24 mouse cellular contexts compared by ENCODE assay signal in genomic region chr11:59375475-59375874, GRCm38 (mm10). TPM values are rescaled to one million over a fixed set of nuclear protein-coding genes. Genes with fewer than 3 reads are reported as not detected.
DNase-seq lines count a peak whose midpoint lies in the region; ATAC-seq and TF ChIP-seq lines count a peak whose summit lies in the region.
"Had no signal": no experiment of that assay in that cellular context is flagged by ENCODE, and none has a peak within 500 bp of the region (broad histone marks: within the 10 kb centered on the region; RNA-seq: fewer than 3 reads in every experiment).

Gene Prss38, minus strand, starts transcription at chr11:59375657.

- no peaks in the 10 kb centered on the region for H3K36me3 ChIP-seq in kidney, postnatal 0 days (ENCODE audit: insufficient read depth, low read length)
- H3K36me3 ChIP-seq in midbrain, postnatal 0 days (ENCODE audit: insufficient read depth, low read length) = no peaks in the 10 kb centered on the region
- no peaks in the 10 kb centered on the region for H3K36me3 ChIP-seq in midbrain, embryonic 15.5 days (replicated peaks)
- H3K36me3 ChIP-seq: forebrain, embryonic 12.5 days; hindbrain, embryonic 13.5 days; liver, embryonic 13.5 days; midbrain, embryonic 10.5 days had no signal

- no peaks in the 10 kb centered on the region for H3K4me1 ChIP-seq in kidney, postnatal 0 days (replicated peaks; ENCODE audit: insufficient read depth, low read length)
- H3K4me1 ChIP-seq in midbrain, postnatal 0 days (ENCODE audit: insufficient read depth, low read length) = no peaks in the 10 kb centered on the region
- no peaks in the 10 kb centered on the region for H3K4me1 ChIP-seq in midbrain, embryonic 15.5 days
- H3K4me1 ChIP-seq: hindbrain, embryonic 13.5 days; liver, embryonic 13.5 days; midbrain, embryonic 10.5 days had no signal

- peak; percentile 31; the same call in 1 of the 2 replicates for TF ChIP-seq CTCF in kidney, postnatal 0 days (IDR thresholded peaks at IDR 0.05; ENCODE audit: low read depth)
- TF ChIP-seq CTCF in midbrain, postnatal 0 days (IDR thresholded peaks at IDR 0.05) = peak; percentile 9; the same call in 1 of the 2 replicates

- H3K27me3 ChIP-seq in kidney, postnatal 0 days (ENCODE audit: insufficient read depth, low read length) = no peaks in the 10 kb centered on the region
- no peaks in the 10 kb centered on the region for H3K27me3 ChIP-seq in midbrain, postnatal 0 days (ENCODE audit: insufficient read depth, low read length)
- no peaks in the 10 kb centered on the region for H3K27me3 ChIP-seq in midbrain, embryonic 15.5 days (replicated peaks)
- H3K27me3 ChIP-seq: forebrain, embryonic 12.5 days; hindbrain, embryonic 13.5 days had no signal

- WGBS in kidney, postnatal 0 days = 80% methylated on average over 16 of the region's 16 CpGs
- WGBS in midbrain, postnatal 0 days = 82% methylated on average over 16 of the region's 16 CpGs
- WGBS in midbrain, embryonic 15.5 days = 79% methylated on average over 16 of the region's 16 CpGs

- H3K9me3 ChIP-seq in kidney, postnatal 0 days (replicated peaks; ENCODE audit: low read length) = no peaks in the 10 kb centered on the region
- no peaks in the 10 kb centered on the region for H3K9me3 ChIP-seq in midbrain, postnatal 0 days (ENCODE audit: low read length)
- H3K9me3 ChIP-seq in midbrain, embryonic 15.5 days = no peaks in the 10 kb centered on the region
- H3K9me3 ChIP-seq: forebrain, embryonic 12.5 days; hindbrain, embryonic 13.5 days; liver, embryonic 13.5 days; midbrain, embryonic 10.5 days had no signal

- no peak within 1 kb of the TSS for H3K4me3 ChIP-seq in kidney, postnatal 0 days (replicated peaks; ENCODE audit: low read depth, low read length)
- no peak within 1 kb of the TSS for H3K4me3 ChIP-seq in midbrain, postnatal 0 days (ENCODE audit: low read depth, low read length)
- no peak within 1 kb of the TSS for H3K4me3 ChIP-seq in midbrain, embryonic 15.5 days
- H3K4me3 ChIP-seq: forebrain, embryonic 12.5 days; hindbrain, embryonic 13.5 days; liver, embryonic 13.5 days; midbrain, embryonic 10.5 days had no signal

- no peak for ATAC-seq in kidney, postnatal 0 days (replicated peaks; ENCODE audit: low FRiP score, low read depth)
- no peak for ATAC-seq in midbrain, postnatal 0 days (ENCODE audit: low FRiP score)
- no peak for ATAC-seq in midbrain, embryonic 15.5 days (replicated peaks)

- no peak within 1 kb of the TSS for H3K4me2 ChIP-seq in kidney, postnatal 0 days (ENCODE audit: low read length)
- H3K4me2 ChIP-seq in midbrain, postnatal 0 days (ENCODE audit: low read depth, low read length, poor library complexity, severe bottlenecking) = no peak within 1 kb of the TSS
- H3K4me2 ChIP-seq in midbrain, embryonic 15.5 days = no peak within 1 kb of the TSS
- H3K4me2 ChIP-seq: forebrain, embryonic 12.5 days; heart, embryonic 11.5 days; hindbrain, embryonic 13.5 days; liver, embryonic 13.5 days had no signal

- no peak within 1 kb of the TSS for H3K9ac ChIP-seq in kidney, postnatal 0 days (ENCODE audit: low read depth, low read length)
- H3K9ac ChIP-seq in midbrain, postnatal 0 days (replicated peaks; ENCODE audit: low read length, poor library complexity, severe bottlenecking) = no peak within 1 kb of the TSS
- no peak within 1 kb of the TSS for H3K9ac ChIP-seq in midbrain, embryonic 15.5 days
- H3K9ac ChIP-seq: forebrain, embryonic 12.5 days; hindbrain, embryonic 13.5 days; liver, embryonic 13.5 days had no signal

- DNase-seq in kidney, postnatal 0 days (ENCODE audit: low spot score) = no peak
- DNase-seq in kidney, postnatal 4 days = no peak
- no peak for DNase-seq in midbrain, postnatal 0 days (ENCODE audit: low spot score)
- peak; percentile 82 for DNase-seq in ZHBTc4 (ENCODE audit: low read depth, low spot score)
- DNase-seq in thymus, adult 18-20 months = no peak
- no peak for DNase-seq in adrenal gland, postnatal 25 days
- DNase-seq: adrenal gland, postnatal 14 days; cerebellum, adult 8-10 months; heart, postnatal 14 days; kidney, adult 11 months; kidney, postnatal 25 days; liver, embryonic 13.5 days; lung, postnatal 14 days; retina, postnatal 1 day; right cerebral cortex, postnatal 4 days had no signal

- H3K27ac ChIP-seq in kidney, postnatal 0 days = no peak within 1 kb of the TSS
- H3K27ac ChIP-seq in midbrain, postnatal 0 days (ENCODE audit: low read depth, low read length) = no peak within 1 kb of the TSS
- H3K27ac ChIP-seq in midbrain, embryonic 15.5 days = no peak within 1 kb of the TSS
- H3K27ac ChIP-seq: forebrain, embryonic 12.5 days; hindbrain, embryonic 13.5 days; liver, embryonic 13.5 days; midbrain, embryonic 10.5 days had no signal

RNA-seq across cellular contexts. Expression of gene Prss38, which starts in this region (rescaled TPM):
- polyA plus RNA-seq in kidney, postnatal 0 days (2015; fragmentation: Nextera tagmentation; extraction: Ambion mirVana) = not detected in 2 replicates
- total RNA-seq in midbrain, postnatal 0 days (2014; rRNA removed) = not detected in 2 replicates
- polyA plus RNA-seq in midbrain, postnatal 0 days (2015; fragmentation: Nextera tagmentation; extraction: Ambion mirVana) = 0.22 TPM in 1 of 2 replicates, not detected in the other
- 0.18 TPM in 1 of 2 replicates, not detected in the other for polyA plus RNA-seq in midbrain, embryonic 15.5 days (2015; fragmentation: Nextera tagmentation; extraction: Ambion mirVana)
- total RNA-seq in adrenal gland, postnatal 25 days (2021) = not detected in 2 replicates
- total RNA-seq: adrenal gland, postnatal 14 days; gastrocnemius, postnatal 4 days; heart, postnatal 14 days; left cerebral cortex, postnatal 14 days had no signal
- polyA plus RNA-seq: C2C12; forebrain, embryonic 12.5 days; heart, embryonic 11.5 days; hindbrain, embryonic 13.5 days; liver, embryonic 13.5 days; midbrain, embryonic 10.5 days; thymus, postnatal 0 days had no signal
